Mouse (Mus musculus): ENCODE results near the gene Amt.

DNA sequence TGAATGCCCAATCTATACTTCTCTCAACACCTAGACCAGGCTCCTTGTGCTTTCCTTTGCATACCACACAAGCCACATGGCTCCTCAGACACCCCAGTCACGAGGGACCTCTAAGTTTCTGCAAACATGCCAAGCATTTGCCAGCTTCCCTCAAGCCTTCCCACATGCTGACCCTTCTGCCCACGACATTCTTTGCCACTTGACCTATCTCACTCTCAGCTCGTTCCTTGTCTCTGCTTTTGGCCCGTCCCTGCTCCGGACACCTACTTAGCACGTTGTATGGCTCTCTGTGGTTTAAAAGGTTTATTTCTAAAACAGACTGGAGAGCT lies 21.4 kb upstream of the Amt start:
- TF ChIP-seq CTCF (IDR thresholded peaks at IDR 0.05; ENCODE audit: insufficient read depth, low read length) = no peak
- no peak for TF ChIP-seq POLR2A (IDR thresholded peaks at IDR 0.05; ENCODE audit: borderline replicate concordance, extremely low read depth, low read depth, low read length)

All from lung, adult 2 months (tissue).